Mouse (Mus musculus) heart, embryonic 11.5 days (tissue): ENCODE data around the gene Nol10. TPM values are rescaled to one million over a fixed set of nuclear protein-coding genes. Genes with fewer than 3 reads are reported as not detected.

Source experiments
- ATAC-seq: fragments of 200-750 bp; cut with Nextera tagmentation; replicated peaks from 2 replicates; pipeline ENCODE4 v1.8.0; 2017; ENCODE audit warnings: moderate library complexity; ENCODE audit not compliant: insufficient number of reproducible peaks, low FRiP score, low TSS enrichment
- H3K27ac ChIP-seq: fragments of 300-500 bp; sonication (generic); 2 replicates; pipeline ENCODE4 v1.5.1; 2014; ENCODE audit warnings: mild to moderate bottlenecking, low read depth, low read length
- H3K27me3 ChIP-seq: fragments of 300-500 bp; sonication (generic); 2 replicates; pipeline ENCODE4 v1.6.1; 2014; ENCODE audit warnings: mild to moderate bottlenecking, low read length, mixed read lengths; ENCODE audit not compliant: control insufficient read depth, insufficient read depth
- H3K36me3 ChIP-seq: fragments of 300-500 bp; sonication (generic); 2 replicates; pipeline ENCODE4 v1.6.1; 2014; ENCODE audit warnings: mild to moderate bottlenecking, low read length, moderate library complexity, mixed read lengths; ENCODE audit not compliant: control insufficient read depth, insufficient read depth
- H3K4me1 ChIP-seq: fragments of 300-500 bp; sonication (generic); 2 replicates; pipeline ENCODE4 v1.6.1; 2014; ENCODE audit warnings: low read length; ENCODE audit not compliant: control insufficient read depth, insufficient read depth
- H3K4me2 ChIP-seq: fragments of 300-500 bp; sonication (generic); 2 replicates; pipeline ENCODE4 v1.6.1; 2014; ENCODE audit warnings: mild to moderate bottlenecking, moderate library complexity
- H3K4me3 ChIP-seq: fragments of 300-500 bp; sonication (generic); 2 replicates; pipeline ENCODE4 v1.5.1; 2014; ENCODE audit warnings: low read depth, low read length
- H3K9ac ChIP-seq: fragments of 300-500 bp; sonication (generic); 2 replicates; pipeline ENCODE4 v1.6.1; 2014; ENCODE audit warnings: mild to moderate bottlenecking, low read depth, low read length, moderate library complexity
- H3K9me3 ChIP-seq: fragments of 300-500 bp; sonication (generic); replicated peaks from 2 replicates; pipeline ENCODE4 v1.6.1; 2016; ENCODE audit warnings: low read length; ENCODE audit not compliant: control insufficient read depth
- WGBS: fragments of 180-500 bp; shearing (Covaris S2); extraction: QIAGEN DNeasy Blood & Tissue Kit; methylation state at CpG from one replicate; pipeline ENCODE4 v1.1.7; 2014; ENCODE audit not compliant: insufficient replicate concordance; 5-methylcytosine and 5-hydroxymethylcytosine counted together
- polyA plus RNA-seq: library from polyadenylated mRNA; unstranded; fragments of >200 nt; fragmentation: Nextera tagmentation; extraction: Ambion mirVana; gene quantifications from 2 replicates; pipeline ENCODE4 v1.2.1, GENCODE M21; 2014

Nol10 gene
- 15.9 and 18.6 TPM in 2 replicates for polyA plus RNA-seq

DNA sequence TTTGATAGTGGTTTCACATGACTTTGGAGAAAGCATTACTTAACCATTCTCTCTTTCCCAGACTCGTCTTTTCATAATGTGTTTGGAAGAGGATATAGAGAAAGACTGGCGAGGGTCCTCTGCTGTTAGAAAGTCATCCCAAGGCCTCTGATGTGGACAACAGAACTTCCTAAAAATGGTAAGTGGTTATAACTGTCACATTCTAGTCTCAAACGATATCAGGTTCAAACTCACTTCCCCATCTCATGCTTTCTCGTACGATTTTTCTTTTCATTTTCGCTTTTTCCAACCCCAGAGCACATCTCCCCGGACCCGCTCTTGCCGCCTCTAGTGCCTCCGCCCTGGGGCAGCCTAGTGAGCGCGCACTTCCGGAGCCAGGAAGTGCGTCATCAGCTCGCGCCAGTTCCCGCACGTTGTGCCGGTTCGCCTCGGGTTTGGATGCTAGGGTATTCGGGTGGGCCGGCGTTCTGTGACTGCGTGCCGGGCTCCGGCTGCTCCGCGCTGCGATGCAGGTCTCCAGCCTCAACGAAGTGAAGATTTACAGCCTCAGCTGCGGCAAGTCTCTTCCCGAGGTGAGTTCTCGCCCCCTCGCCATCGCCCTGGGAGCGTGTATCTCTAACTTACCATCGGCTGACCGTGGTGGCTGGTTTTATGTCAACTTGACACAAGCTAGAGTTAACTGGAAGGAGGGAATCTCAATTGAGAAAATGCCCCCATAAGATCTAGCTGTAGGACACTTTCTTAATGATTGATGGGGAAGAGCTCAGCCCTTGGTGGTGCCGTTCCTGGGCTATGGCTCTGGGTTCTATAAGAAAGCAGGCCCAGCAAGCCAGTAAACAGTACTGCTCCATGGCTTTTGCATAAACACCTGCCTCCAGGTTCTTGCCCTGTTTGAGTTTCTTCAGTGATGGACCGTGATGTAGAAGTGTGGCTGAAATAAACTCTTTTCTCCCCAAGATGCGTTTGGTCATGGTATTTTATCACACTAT, at the start of gene Nol10:
TSS of gene Nol10 (plus strand) at position 411 of the 989 bp plus-strand sequence.
- Histone ChIP-seq H3K27ac (no peak within 1 kb of the TSS; the same call in 1 of the 2 replicates), H3K9me3 (no peaks in the 10 kb centered on the region), H3K4me3 (peak within 1 kb of the TSS; percentile 92), H3K4me2 (peak within 1 kb of the TSS; percentile 91), H3K27me3 (no peaks in the 10 kb centered on the region), H3K36me3 (no peaks in the 10 kb centered on the region), H3K4me1 (peaks cover 9% of the 10 kb centered on the region; the same call in 1 of the 2 replicates), H3K9ac (peak within 1 kb of the TSS; percentile 84)
- ATAC-seq: peak; percentile 90; the same call in 1 of the 2 replicates
- under 1% methylated on average over 42 of the region's 42 CpGs for WGBS

DNA sequence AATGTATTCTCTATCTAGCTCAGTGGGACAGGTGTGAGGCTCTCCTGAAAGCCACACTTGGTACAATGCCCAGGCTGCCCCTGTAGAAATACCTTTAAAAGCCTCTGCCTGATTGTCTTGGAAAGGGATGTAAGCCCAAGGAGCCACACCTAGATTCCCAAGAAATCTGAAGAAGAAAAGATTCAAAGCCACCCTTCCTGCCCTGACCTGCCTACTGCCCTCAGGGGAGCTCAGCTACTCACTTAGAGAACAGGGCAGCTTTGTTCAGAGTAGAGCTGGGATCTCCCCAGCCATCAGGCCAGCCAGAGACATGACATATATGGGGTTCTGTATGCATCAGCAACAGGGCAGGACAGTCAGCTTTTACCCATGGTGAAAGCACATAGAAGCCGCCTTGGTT, 48.4 kb upstream of the Nol10 start:
- no peaks in the 10 kb centered on the region for H3K36me3 ChIP-seq
- 81% methylated on average over 1 of the region's 1 CpGs for WGBS

DNA sequence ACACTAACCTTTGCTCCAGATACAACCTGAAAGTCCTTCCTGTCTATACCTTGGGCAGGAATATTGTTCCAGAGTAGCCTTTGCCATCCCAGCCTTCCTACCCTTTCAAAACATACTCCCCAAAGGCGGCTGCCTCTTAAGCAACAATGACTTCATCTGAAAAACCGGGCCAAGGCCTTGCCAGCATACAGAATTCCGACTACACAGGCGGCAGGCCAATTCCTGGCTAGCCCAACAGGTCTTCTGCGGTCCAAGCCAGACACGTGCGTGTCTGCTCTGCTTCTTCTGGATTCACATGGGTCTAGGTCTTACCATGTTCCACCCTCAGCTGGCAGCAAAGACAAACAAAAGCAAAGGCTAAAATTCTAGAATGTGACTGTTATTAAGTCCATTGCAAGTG, 42.8 kb upstream of the Nol10 start:
- Histone ChIP-seq H3K4me3 (no peak overlapping the region), H3K4me1 (no peaks in the 10 kb centered on the region), H3K9ac (no peak overlapping the region), H3K9me3 (no peaks in the 10 kb centered on the region), H3K27me3 (no peaks in the 10 kb centered on the region), H3K4me2 (no peak overlapping the region), H3K27ac (no peak overlapping the region), H3K36me3 (no peaks in the 10 kb centered on the region)
- 76% methylated on average over 7 of the region's 7 CpGs for WGBS
- no peak for ATAC-seq

More for the DNA sequence above, 48.4 kb upstream of the Nol10 start:
- Histone ChIP-seq H3K27me3 (no peaks in the 10 kb centered on the region), H3K27ac (no peak overlapping the region), H3K4me3 (no peak overlapping the region), H3K9ac (no peak overlapping the region), H3K4me2 (no peak overlapping the region), H3K9me3 (no peaks in the 10 kb centered on the region), H3K4me1 (no peaks in the 10 kb centered on the region)
- ATAC-seq: no peak

DNA sequence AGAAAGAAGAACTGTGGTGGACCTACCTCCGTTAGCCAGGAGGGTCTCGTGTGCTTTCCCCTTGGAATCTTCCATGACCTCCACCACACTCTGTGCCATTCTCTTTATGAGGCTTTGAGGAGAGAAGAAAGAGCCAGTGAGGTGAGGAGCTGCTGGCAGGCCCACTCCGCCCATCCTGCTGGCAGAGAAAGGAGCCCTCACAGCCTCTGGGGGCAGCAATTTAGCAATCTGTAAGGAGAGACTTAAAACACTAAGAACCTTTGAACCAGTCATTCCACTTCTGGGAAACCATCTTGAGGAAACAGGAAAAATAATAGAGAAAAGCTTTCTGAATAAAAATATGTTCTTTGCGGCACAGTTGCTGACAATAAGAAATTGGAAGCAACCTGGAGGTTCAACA, 40.0 kb upstream of the Nol10 start:
- Histone ChIP-seq H3K9ac (no peak overlapping the region), H3K4me3 (no peak overlapping the region), H3K27me3 (no peaks in the 10 kb centered on the region), H3K4me1 (no peaks in the 10 kb centered on the region), H3K36me3 (no peaks in the 10 kb centered on the region), H3K9me3 (no peaks in the 10 kb centered on the region), H3K4me2 (no peak overlapping the region), H3K27ac (no peak overlapping the region)
- no peak for ATAC-seq
- WGBS: 66% methylated on average over 4 of the region's 4 CpGs

DNA sequence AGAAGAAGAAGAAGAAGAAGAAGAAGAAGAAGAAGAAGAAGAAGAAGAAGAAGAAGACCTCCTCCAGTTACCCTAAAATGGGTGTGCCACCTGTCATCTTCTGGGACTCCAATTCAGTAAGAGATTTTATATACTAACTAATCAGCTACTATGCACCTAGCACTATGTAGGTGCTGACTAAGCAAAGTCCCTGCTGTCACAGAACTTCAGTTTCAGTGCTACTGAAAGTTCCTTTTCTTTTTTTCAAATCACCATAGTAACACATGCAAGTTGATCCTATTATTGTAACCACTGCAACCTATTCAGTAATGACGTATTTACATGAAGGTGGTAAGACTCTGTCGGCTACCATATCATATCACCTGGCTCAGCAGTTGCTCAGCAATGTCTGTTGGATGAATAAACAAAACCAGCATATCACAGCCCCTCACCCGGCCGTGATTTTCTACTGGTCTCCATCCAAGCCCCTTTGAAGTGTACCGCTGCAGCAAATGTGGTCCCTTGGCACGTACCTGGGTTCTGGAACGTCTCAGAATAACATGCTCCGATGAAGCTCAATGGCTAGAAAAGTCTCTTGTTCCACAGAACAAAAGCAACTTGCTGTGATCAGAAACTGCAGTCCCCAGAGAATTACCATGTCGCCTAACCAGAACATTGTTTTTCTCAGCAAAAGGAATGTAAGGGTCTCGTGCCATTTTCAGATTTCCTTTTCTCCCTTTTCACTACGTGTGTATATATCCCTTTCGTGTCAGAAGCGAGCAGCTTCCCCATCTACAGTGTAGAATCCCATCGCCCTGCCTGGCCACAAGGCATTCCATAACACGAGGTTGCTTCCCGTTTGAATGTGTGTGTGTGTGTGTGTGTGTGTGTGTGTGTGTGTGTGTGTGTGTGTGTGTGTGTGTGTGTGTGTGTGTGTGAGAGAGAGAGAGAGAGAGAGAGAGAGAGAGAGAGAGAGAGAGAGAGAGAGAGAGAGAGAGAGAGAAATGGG, 37.1 kb upstream of the Nol10 start:
- Histone ChIP-seq H3K27me3 (no peaks in the 10 kb centered on the region), H3K4me2 (no peak overlapping the region), H3K36me3 (no peaks in the 10 kb centered on the region), H3K4me1 (no peaks in the 10 kb centered on the region), H3K9ac (no peak overlapping the region), H3K4me3 (no peak overlapping the region), H3K9me3 (no peaks in the 10 kb centered on the region), H3K27ac (no peak overlapping the region)
- WGBS: 70% methylated on average over 16 of the region's 16 CpGs
- ATAC-seq: no peak

DNA sequence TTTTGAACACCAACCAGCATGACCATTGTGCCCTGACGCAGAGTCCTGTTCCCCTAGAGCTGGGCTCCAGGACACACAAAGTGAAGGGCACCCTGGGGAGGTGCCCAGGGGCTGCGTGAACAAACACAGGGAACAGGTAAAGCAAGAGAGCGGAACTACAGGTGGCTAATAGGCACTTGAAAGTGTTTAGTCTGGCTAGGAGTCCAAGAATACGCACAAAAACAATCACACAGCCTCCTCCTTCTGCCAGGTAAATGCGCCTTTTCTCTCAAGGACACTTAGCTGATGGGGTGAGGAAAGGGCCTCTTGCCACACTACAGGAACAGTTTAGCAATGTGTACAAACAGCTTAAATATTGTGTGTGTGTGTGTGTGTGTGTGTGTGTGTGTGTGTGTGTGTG, 32.2 kb upstream of the Nol10 start:
- WGBS: 85% methylated on average over 5 of the region's 5 CpGs
- peaks cover 2% of the 10 kb centered on the region; the same call in 1 of the 2 replicates for H3K4me1 ChIP-seq
- no peak for ATAC-seq

DNA sequence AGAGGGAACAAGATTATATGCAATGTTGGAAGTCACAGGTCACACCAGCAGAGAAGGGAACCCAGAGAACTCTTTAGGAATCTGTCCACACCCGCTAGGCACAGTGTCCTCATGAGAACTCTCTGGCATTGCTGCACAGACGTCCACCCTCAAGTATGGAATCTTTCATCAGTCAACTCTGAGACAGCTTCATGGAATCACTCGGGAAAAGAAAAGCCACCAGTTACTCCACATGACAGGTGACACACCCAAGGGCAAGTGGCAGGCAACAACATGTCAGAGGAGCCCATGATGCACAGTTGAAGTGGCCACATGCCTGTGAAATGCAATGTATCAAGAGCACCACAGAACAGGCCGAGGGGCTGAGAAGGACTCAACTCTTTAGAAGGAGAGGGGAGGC, 30.3 kb upstream of the Nol10 start:
- Histone ChIP-seq H3K36me3 (no peaks in the 10 kb centered on the region), H3K9me3 (no peaks in the 10 kb centered on the region), H3K27me3 (peaks cover 9% of the 10 kb centered on the region), H3K27ac (no peak overlapping the region), H3K9ac (no peak overlapping the region), H3K4me2 (no peak overlapping the region), H3K4me3 (no peak overlapping the region), H3K4me1 (peaks cover 2% of the 10 kb centered on the region; the same call in 1 of the 2 replicates)
- 46% methylated on average over 4 of the region's 4 CpGs for WGBS
- no peak for ATAC-seq

More for the DNA sequence above, 32.2 kb upstream of the Nol10 start:
- Histone ChIP-seq H3K4me3 (no peak overlapping the region), H3K36me3 (no peaks in the 10 kb centered on the region), H3K9me3 (no peaks in the 10 kb centered on the region), H3K27ac (no peak overlapping the region), H3K9ac (no peak overlapping the region), H3K27me3 (no peaks in the 10 kb centered on the region), H3K4me2 (no peak overlapping the region)

DNA sequence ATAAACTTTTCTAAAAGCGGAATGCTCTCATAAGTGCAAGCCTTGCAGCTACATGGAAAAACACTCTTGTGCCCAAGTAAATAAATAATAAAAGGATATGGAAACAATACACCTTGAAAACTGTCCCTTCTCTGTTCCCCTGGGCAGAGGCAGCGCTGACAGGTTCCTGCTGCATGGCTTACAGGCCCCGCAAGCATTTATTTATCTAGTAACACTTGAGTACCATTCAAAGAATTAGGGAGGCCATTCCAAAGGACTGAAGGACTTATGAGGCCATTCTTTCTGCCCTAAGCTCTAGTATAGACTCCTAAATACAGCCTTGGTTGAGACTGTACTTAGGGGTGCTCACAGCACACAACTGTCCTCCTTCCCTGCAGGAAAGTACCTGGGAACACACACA, 29.8 kb upstream of the Nol10 start:
- H3K36me3 ChIP-seq: no peaks in the 10 kb centered on the region
- H3K9ac ChIP-seq: no peak overlapping the region
- H3K4me2 ChIP-seq: no peak overlapping the region
- H3K27me3 ChIP-seq: peaks cover 14% of the 10 kb centered on the region
- no peaks in the 10 kb centered on the region for H3K9me3 ChIP-seq
- no peak overlapping the region for H3K27ac ChIP-seq
- H3K4me1 ChIP-seq: peaks cover 2% of the 10 kb centered on the region; the same call in 1 of the 2 replicates
- 62% methylated on average over 3 of the region's 3 CpGs for WGBS
- no peak overlapping the region for H3K4me3 ChIP-seq
- no peak for ATAC-seq
